Mouse (Mus musculus) heart, postnatal 14 days (tissue): ENCODE measurements around the gene Dpm3. TPM values are rescaled to one million over a fixed set of nuclear protein-coding genes. Genes with fewer than 3 reads are reported as not detected.
A peak's percentile ranks its signal among the peaks of the same experiment; 100 is the strongest.

ENCODE experiments used
- DNase-seq, 2 experiments: peaks; one replicate each; pipeline ENCODE4 v3.0.0; 2021 to 2022
- intact Hi-C: fragments of 180-260 bp; cut with DNase I; formaldehyde crosslinking; loops from one replicate; pipeline ENCODE4 v1.15.1; 2025
- total RNA-seq, 2 experiments: library from RNA; stranded (reverse); gene quantifications; 2 replicates each; pipeline ENCODE4 v1.2.3; 2021

The Dpm3 gene
- total RNA-seq, 2 experiments from 2014 or later = 47.6 to 58.7 TPM

GRCm38 (mm10) chr3:89288503-89288928 lies 29.4 kb downstream of the Dpm3 start:
- DNase-seq = peak in 1 of 2 experiments; percentile 33
- intact Hi-C loops = no loop called here

GRCm38 (mm10) chr3:89291874-89292273 lies 32.7 kb downstream of the Dpm3 start:
- intact Hi-C loops = no loop called here
- DNase-seq = no peak

GRCm38 (mm10) chr3:89292303-89292702 lies 33.1 kb downstream of the Dpm3 start:
- intact Hi-C loops = no loop called here
- no peak for DNase-seq

- intact Hi-C loops = no loop called here
- DNase-seq = no peak
Observed at GRCm38 (mm10) chr3:89293247-89293918, 34.2 kb downstream of the Dpm3 start.

GRCm38 (mm10) chr3:89294195-89294594 lies 35.0 kb downstream of the Dpm3 start:
- DNase-seq = no peak
- intact Hi-C loops = no loop called here

- DNase-seq = no peak
- intact Hi-C loops = no loop called here
Observed at GRCm38 (mm10) chr3:89295685-89296230, 36.6 kb downstream of the Dpm3 start.

GRCm38 (mm10) chr3:89296761-89297396 lies 37.7 kb downstream of the Dpm3 start:
- no peak for DNase-seq
- intact Hi-C loops = no loop called here

- intact Hi-C loops = no loop called here
- no peak for DNase-seq
Observed at GRCm38 (mm10) chr3:89298908-89299307, 39.8 kb downstream of the Dpm3 start.

- intact Hi-C loops = no loop called here
- DNase-seq = no peak
Observed at GRCm38 (mm10) chr3:89299499-89299898, 40.3 kb downstream of the Dpm3 start.

- no peak for DNase-seq
- intact Hi-C loops = no loop called here
Observed at GRCm38 (mm10) chr3:89300071-89300470, 40.9 kb downstream of the Dpm3 start.

- DNase-seq = no peak
- intact Hi-C loops = no loop called here
Observed at GRCm38 (mm10) chr3:89300514-89300913, 41.4 kb downstream of the Dpm3 start.

GRCm38 (mm10) chr3:89304440-89304839 lies 45.3 kb downstream of the Dpm3 start:
- DNase-seq = no peak
- intact Hi-C loops = no loop called here

- DNase-seq = no peak
- intact Hi-C loops = no loop called here
Observed at GRCm38 (mm10) chr3:89305105-89305504, 45.9 kb downstream of the Dpm3 start.

GRCm38 (mm10) chr3:89305551-89306325 lies 46.6 kb downstream of the Dpm3 start:
- intact Hi-C loops = no loop called here
- no peak for DNase-seq

GRCm38 (mm10) chr3:89308089-89308488 lies 48.9 kb downstream of the Dpm3 start:
- intact Hi-C loops = loop anchor here (1.0 to 2.0 kb wide), 2 partner anchors 23 to 58 kb away; no protein-coding TSS in a partner anchor
- DNase-seq = peak; percentile 64 to 81

- intact Hi-C loops = loop anchor here (2.0 kb wide), 1 partner anchor 170 kb away; no protein-coding TSS in a partner anchor
- no peak for DNase-seq
Observed at GRCm38 (mm10) chr3:89314340-89314739, 55.2 kb downstream of the Dpm3 start.

- no peak for DNase-seq
- intact Hi-C loops = loop anchor here (2.0 kb wide), 1 partner anchor 170 kb away; no protein-coding TSS in a partner anchor
Observed at GRCm38 (mm10) chr3:89314791-89315190, 55.6 kb downstream of the Dpm3 start.

GRCm38 (mm10) chr3:89315195-89315929 lies 56.2 kb downstream of the Dpm3 start:
- intact Hi-C loops = loop anchor here (2.0 kb wide), 1 partner anchor 169 kb away; no protein-coding TSS in a partner anchor
- DNase-seq = peak; percentile 87 to 90

GRCm38 (mm10) chr3:89315930-89316831 lies 57.0 kb downstream of the Dpm3 start:
- intact Hi-C loops = loop anchor here (2.0 kb wide), 2 partner anchors 39 to 169 kb away; no protein-coding TSS in a partner anchor
- DNase-seq = no peak
